Mouse (Mus musculus) kidney, postnatal 14 days (tissue): Measurements from ENCODE around the gene Wdr46.

Experiments
- DNase-seq: peaks from one replicate; pipeline ENCODE4 v3.0.0; 2022; ENCODE audit warnings: mixed read lengths

Wdr46 gene

DNA sequence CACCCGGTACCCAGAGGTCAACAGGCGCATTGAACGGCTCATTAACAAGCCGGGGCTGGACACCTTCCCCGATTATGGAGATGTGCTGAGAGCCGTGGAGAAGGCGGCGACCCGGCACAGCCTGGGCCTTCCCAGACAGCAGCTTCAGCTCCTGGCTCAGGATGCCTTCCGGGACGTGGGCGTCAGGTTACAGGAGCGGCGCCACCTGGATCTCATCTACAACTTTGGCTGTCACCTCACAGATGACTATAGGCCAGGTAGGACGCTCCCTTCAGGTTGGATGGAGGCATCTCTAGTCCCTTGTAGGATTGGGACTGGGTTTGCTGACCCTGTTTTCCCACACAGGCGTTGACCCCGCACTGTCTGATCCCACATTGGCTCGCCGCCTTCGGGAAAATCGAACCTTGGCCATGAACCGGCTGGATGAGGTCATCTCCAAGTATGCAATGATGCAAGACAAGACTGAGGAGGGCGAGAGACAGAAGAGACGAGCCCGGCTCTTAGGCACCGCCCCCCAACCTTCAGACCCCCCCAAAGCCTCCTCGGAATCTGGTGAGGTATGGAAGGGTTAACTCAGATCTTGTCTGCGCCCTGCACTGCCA lies 28.5 kb upstream of the Wdr46 start:
- DNase-seq = no peak

DNA sequence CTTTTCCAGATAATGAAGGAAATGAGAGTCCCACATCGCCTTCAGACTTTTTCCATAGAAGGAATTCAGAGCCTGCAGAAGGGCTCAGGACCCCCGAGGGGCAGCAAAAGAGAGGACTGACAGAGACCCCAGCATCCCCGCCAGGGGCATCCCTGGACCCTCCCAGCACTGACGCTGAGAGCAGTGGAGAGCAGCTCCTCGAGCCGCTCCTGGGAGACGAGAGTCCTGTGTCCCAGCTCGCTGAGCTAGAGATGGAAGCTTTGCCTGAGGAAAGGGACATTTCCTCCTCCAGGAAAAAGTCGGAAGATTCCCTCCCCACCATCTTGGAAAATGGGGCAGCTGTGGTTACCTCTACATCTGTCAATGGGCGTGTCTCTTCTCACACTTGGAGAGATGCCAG lies 27.2 kb upstream of the Wdr46 start:
- no peak for DNase-seq

DNA sequence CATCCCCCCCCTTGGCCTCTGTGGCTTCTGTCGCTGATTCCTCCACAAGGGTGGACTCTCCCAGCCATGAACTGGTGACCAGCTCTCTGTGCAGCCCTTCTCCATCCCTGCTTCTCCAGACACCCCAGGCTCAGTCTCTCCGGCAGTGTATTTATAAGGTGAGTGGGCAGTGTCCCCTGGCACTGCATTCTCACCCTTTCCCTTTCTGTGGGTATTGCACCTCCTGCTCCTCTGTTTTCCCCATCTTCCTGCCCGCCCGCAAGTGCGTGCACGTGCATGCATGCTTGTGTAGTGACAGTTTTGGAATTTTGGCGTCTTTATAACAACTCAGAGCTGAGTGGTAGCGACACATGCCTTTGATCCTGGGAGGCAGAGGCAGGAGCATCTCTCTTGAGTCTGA lies 26.6 kb upstream of the Wdr46 start:
- no peak for DNase-seq

DNA sequence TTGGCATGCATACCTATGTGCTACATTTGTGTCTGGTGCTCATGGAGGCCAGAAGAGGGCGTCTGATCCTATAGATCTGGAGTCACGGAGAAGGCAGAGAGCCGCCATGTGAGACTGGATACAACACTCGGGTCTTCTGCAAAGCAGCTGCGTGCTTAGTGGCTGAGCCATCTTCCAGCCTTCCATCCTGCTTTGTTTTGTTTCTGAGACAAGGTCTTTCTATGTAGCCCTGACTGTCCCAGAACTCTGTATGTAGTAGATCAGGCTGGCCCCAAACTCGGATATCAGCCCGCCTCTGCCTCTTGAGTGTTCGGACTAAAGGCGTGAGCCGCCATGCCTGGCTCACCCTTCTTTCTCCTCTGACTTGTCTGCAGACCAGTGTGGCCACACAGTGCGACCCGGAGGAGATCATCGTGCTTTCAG lies 25.5 kb upstream of the Wdr46 start:
- no peak for DNase-seq

DNA sequence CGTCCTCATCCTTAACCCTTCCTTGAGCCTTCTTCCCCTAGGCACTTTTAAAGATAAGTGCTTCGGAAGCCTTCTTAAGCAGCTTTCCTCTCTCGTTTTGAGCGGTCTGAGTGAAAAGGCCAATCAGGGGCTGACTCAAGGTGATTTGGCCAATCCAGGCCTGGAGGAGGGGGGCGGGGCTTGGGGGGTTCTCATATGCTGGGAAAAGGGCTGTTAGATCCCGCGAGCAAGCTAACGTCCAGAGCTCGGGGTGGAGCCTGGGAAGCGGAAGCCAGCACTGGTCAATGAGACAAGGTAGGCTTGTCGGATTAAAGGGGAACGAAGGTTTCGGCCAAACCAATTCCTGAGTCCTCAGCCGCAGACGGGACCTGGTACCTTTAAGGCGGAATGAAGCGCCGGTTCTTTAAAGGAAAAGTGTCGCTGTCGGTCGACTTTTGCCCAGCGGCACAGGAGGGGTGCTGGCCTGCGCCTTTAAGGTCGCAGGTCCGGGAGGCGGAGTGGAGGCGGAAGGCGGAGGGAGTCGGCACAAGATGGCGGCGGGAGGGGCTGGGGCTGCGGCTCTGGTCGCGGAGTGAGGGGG lies 24.7 kb upstream of the Wdr46 start, which contains the start of the genes Tapbp and Zbtb22:
Gene Tapbp (plus strand): TSS at position 229 of the 580 bp plus-strand sequence.
Gene Zbtb22 (plus strand): TSS at position 234 of the 580 bp plus-strand sequence.
- DNase-seq = peak; percentile 97

DNA sequence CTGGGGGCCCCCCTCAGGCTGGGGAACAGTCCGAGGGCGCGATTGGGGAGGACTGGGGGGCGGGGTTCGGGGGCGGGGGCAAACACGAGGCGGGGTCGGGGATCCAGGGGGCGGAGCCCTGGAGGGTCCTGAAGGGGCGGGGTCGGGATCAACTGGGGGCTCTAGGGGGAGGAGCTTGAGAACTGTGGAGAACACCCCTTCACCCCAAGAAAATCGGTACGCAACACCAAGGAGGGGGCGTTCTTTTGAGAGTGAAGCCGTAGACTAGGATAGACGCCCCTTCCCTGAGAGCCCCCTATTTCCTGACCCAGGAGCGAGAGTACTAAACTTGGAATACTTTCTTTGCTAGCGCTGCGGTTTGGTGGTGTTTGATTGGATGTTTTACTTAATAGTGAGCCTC lies 24.2 kb upstream of the Wdr46 start:
- DNase-seq = no peak

DNA sequence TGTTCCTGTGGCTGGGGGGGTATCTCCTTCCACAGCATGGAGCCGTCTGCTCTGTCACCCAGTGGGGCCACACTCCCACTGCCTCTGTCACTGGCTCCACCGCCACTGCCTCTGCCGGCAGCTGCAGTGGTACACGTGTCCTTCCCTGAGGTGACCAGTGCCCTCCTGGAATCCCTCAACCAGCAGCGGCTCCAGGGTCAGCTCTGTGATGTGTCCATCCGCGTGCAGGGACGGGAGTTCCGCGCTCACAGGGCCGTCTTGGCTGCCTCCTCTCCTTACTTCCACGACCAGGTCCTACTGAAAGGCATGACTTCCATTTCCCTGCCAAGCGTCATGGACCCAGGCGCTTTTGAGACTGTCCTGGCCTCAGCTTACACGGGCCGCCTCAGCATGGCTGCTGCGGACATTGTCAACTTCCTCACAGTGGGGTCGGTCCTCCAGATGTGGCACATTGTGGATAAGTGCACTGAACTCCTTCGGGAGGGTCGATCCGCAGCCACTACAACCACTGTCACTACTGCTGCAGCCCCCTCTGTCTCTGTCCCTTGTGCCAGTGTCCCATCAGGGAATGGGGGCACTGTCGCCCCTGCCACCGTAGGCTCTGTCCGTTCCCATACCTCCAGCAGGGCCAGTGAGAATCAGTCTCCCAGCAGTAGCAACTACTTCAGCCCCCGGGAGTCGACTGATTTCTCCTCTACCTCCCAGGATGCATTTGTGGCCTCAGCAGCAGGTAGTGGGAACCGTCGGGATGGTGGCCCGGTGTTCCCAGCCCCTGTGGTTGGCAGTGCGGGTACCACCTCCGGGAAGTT lies 23.4 kb upstream of the Wdr46 start:
- no peak for DNase-seq

DNA sequence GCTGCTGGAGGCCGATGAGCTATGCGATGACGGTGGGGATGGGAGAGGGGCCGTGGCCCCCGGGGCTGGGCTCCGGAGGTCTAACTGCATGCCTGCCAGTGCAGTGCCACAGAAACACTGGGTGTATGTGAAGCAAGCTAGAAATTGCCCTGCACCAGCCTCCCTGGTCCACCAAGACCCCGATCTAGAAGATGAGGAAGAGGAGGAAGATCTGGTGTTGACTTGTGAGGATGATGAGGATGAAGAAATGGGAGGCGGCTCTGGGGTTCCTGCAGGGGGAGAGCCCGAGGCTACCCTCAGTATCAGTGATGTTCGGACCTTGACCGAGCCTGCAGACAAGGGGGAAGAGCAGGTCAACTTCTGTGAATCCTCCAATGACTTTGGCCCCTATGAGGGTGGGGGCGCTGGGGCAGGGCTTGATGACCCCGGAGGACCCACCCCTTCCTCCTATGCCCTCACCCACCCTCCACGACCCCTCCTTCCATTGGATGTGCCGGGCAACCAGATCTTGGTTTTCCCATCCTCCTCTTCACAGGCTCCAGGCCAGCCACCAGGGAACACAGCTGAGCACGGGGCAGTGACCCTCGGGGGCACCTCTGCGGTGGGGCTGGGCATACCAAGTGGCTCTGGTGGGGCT lies 22.7 kb upstream of the Wdr46 start:
- DNase-seq = no peak

DNA sequence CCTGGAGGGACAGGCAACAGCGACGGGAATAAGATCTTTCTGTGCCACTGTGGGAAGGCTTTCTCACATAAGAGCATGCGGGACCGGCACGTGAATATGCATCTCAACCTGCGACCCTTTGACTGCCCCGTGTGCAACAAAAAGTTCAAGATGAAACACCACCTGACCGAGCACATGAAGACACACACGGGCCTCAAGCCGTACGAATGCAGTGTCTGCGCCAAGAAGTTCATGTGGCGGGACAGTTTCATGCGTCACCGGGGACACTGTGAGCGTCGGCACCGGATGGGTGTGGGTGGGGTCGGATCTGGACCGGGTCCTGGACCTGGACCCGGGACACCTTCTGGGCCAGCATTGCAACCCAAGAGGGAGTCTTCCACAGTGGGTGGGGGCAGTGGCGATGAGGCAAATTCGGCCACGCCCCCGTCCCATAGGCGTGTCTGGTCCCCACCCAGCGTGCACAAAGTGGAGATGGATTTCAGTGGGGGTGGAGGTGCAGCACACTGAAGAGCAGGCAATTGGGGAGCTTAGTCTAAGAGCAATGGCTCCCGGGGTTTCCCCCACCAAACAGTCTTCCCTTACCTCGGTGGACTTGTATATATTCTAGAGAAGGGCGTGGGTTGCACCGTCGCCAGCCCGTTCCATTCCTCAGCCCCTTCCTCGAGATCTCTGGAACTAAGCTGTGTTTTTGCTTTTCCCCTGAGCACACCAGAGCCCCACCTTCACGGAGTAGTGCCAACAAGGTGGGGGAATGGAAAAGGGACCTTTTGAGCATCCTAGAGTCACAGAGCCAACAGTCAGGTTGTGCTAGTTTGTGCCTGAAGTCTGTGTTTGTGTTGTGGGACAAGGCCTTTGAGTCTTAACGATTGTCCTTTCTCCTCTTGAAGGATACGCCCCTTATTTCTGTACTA lies 21.9 kb upstream of the Wdr46 start:
- no peak for DNase-seq

DNA sequence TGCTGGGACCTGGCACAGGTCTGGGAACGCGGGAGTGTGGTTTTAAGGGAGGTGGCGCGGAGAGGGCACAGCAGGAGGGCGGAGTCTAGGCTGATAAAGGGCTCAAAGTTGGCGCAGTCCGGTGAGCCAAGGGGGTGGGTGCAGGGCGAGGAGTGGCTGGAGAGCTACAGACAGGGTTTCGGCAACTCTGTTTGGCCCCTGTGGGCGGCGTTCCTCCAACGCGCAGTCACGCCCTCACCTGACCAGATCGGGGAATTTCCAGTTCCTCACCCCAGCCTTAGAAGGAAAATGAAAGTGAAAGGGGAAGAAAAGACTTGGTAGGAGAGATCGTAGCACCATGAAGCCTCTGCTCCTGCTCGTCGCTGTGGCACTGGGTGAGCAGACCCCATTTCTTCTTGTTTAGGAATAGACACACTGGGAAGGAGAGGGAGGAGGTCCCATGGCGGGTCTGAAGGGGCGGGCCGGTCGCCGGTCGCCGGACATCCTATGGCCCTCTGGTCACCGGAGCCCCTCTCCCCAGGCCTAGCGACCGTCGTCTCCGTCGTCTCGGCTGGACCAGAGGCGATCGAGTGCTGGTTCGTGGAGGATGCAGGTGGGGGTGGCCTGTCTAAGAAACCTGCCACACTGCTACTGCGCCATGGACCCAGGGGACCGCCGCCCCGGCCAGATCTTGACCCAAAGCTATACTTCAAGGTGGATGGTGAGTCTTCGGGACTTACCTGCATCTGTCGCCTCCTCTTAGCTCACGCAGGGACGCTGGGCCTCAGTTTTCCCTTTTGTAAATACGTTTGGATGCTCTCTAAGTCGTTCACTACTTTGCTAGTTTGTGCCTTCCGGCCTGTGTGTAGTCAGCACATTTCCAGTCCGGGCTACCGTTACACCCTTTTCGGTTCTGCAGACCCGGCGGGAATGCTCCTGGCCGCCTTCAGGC lies 20.8 kb upstream of the Wdr46 start:
- DNase-seq = peak; percentile 89

DNA sequence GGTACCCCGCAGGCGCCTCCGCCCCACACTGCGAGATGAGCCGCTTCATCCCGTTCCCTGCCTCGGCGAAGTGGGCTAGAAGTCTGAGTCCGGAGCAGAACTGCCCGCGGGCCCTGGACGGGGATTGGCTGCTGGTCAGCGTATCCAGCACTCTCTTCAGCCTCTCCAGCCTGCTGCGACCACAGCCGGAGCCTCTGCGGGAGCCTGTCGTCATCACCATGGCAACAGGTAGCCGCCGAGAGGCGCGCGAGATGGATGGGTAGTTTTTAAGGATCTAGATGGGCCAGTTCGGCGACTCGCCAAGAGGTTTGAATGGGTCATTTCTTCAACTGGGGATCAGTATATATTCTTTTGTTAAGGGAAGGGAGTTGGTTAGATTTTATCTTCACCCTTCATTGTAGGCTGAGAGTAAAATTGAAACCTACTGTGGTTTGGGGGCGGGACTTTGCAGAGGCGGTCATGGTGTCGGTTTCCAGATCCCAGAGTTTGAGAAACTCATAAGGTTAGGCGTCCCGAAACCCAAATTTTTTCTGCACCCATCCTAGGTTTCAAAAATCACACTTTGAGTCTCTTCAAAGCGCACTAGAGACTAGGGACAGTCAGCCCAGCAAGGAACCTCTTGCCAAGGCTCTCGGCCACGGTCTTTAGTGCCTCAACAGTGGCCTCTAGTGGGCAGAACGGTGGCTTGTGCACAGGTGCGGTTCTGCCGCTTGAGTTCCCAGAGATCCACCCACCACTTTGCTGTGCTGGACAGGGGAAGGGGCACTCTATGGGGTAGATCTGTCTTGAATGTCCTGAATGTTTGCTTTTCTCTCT lies 20.0 kb upstream of the Wdr46 start:
- peak; percentile 90 for DNase-seq

DNA sequence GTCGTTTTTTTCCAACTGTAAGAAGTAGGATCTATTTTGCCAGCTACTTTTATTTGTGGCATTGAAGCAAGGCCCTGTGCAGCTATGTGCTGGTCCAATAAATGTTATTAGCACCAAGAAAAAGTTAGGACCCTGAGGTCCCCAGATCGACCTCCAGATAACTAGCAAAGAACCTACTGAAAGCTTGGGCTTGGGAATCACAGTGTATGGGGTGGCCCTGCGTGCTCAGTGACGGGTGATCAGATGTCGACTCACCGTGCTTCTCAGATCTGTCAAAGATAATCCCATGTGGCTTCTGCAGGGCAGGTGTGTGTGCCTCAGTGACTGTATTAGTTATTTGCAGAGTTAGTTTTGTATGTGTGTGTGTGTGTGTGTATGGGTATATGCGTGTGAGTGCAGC lies 19.1 kb upstream of the Wdr46 start:
- DNase-seq = no peak

DNA sequence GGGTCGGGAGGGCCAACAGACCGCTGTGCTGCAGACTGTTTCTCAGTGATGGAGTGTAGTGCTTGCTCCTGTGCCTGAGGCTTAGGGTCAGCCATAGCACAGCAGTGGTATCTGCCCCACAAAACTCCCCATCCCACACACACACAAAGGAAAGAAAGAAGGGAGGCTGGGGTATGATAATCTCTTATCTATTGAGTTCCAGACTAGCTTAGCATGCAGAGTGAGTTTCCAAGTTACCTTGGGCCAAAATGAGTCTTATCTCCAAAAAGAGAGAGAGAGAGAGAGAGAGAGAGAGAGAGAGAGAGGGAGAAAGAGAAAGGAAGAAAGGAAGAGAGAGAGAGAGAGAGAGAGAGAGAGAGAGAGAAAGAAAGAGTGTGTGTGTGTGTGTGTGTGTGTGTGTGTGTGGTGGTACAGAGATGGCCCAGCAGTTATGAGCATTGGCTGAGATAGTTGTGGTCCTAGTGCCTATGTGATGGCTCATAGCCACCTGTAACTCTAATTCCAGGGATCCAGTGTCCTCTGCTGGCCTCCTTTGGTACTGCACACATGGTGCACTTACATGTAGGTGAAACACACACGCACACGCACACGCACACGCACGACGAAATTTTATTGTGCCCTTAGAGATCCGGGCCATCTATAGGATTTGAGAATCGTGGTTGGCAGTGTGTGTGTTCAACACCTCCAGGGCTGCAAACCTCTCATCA lies 15.7 kb upstream of the Wdr46 start:
- DNase-seq = no peak

DNA sequence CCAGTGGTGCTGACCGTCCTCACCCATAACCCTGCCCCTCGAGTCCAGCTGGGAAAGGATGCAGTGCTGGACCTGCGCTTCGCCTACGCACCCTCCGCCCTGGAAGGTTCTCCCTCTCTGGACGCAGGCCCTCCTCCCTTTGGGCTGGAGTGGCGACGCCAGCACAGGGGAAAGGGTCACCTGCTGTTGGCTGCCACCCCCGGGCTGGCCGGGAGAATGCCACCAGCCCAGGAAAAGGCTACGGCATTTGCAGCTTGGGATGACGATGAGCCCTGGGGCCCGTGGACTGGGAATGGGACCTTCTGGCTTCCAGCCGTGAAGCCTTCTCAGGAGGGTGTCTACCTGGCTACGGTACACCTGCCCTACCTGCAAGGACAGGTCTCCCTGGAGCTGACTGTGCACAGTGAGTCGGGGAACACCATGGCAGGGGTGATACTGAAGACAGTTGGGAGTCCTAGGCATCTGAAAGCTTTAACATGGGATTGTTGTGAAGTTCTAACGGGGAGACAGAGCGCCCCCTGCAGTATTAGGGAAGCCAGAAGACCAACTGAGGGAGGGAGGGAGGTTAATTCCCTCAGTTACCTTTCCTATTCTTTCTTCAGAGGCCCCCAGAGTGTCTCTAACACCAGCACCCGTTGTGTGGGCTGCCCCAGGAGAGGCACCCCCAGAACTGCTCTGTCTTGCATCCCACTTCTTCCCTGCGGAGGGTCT lies 14.9 kb upstream of the Wdr46 start:
- DNase-seq = no peak

DNA sequence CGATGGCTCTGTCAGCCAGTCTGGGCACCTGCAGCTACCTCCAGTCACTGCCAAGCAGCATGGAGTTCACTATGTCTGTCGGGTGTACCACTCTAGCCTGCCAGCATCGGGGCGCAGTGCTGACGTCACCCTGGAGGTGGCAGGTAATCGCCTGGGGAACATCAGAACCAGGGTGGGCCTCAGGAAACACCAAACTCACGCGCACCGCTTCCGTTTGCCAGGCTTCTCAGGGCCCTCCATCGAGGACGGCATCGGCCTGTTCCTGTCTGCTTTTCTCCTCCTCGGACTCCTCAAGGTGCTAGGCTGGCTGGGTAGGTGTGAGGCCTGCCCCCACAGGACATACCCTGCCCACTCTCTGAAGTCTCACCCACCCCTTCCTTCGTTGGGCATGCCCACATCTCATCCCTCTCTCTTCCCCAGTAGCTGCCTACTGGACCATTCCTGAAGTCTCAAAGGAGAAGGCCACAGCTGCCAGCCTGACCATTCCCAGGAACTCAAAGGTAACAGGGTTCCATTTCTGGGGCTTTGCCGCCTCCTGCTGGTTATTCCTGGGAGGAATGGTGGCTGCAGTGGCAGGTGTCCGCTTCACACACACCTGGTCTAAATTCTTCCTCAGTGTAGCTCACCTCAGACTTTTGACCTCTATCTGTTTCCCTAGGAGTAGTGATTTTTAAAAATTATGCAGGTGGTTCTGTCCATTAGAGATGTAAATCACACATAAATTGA lies 14.1 kb upstream of the Wdr46 start:
- DNase-seq = no peak

DNA sequence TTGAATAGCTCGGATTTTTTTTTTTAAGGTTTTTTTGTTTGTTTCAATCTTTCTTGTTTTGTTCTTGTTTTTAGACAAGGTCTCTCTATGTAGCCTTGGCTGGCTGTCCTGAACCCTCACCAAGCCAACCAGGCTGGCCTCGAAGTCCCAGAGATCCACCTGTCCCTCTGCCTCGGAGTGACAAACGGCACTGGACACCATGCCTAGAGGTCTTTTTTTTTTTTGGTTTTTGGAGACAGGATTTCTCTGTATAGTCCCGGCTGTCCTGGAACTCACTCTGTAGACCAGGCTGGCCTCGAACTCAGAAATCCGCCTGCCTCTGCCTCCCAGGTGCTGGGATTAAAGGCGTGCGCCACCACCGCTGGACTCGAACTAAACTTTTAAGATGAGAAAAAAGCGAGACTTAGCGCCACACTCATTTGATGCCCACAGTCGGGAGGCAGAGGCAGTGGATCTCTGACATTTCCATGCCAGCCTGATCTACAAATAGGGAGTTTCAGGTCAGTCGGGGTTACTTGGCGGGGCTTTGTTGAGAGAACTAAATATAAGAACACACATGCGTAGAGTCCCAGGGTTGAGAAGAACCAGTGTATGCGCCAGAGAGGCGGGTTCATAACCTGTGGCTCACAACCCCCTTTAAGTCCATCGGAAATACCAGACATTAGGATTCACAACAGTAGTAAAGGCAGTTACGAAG lies 12.1 kb upstream of the Wdr46 start:
- DNase-seq = no peak

DNA sequence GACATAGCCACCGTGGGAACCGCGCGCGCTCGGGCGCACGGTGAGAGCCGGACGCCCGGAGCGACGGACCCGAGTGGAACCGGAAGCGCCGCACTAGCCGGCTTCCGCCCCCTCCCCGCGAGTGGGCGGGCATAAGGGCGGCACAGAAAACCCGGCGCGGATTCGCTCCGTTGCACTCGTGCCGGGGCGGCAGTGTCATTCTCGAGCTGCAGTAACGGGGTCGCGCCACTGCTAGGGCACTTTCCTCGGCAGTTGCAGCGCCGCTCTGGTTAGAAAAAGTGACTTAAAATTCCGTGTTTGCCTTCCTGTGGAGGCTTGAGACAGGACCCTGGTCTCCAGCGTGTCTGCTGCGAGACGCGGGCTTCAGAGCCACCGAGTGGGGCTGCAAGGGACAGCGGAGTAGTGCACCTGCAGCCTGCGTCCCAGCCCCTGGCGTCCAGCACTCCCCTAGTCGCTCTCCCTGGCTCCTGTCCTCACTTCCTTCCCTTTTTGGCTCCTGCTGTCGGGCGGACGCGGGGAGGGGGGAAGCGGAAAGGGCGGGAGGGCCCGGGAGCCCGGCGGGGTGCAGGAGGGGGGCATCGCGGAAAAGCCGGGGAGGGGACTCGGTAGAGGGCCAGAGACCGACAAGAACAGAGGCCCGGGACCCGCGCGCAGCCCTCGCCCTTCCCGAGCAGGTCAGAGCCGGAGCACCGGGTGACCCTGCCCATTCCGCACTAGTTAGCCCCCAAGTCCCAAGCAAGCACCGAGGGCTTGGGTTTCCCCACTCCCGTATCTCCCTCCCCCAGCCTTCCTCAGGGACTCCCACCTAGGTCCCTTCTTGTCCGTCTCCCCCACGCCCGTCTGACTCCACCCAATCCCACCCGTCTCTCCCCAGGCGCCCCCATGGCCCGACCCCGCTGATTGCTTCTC lies 10.8 kb upstream of the Wdr46 start, which contains the start of gene Rgl2:
Gene Rgl2 (plus strand): TSS at position 173 of the 909 bp plus-strand sequence.
- peak; percentile 95 for DNase-seq
